Mouse (Mus musculus) hindbrain, embryonic 12.5 days (tissue): ENCODE measurements around the gene Rheb. TPM values are rescaled to one million over a fixed set of nuclear protein-coding genes. Genes with fewer than 3 reads are reported as not detected.
"Not testable (repeated sequence)": the region's sequence is repeated elsewhere in the genome, so short reads cannot be mapped to it uniquely, and the experiment has no call there.

ENCODE experiments used
- ATAC-seq: fragments of 200-750 bp; cut with Nextera tagmentation; 2 replicates; pipeline ENCODE4 v1.8.0; 2017; ENCODE audit warnings: moderate TSS enrichment; ENCODE audit not compliant: low FRiP score
- H3K27ac ChIP-seq: fragments of 300-500 bp; sonication (generic); 2 replicates; pipeline ENCODE4 v1.5.1; 2016; ENCODE audit warnings: mild to moderate bottlenecking
- H3K27me3 ChIP-seq: fragments of 300-500 bp; sonication (generic); 2 replicates; pipeline ENCODE4 v1.6.1; 2016; ENCODE audit warnings: mild to moderate bottlenecking
- H3K36me3 ChIP-seq: fragments of 300-500 bp; sonication (generic); 2 replicates; pipeline ENCODE4 v1.6.1; 2016; ENCODE audit warnings: mild to moderate bottlenecking
- H3K4me1 ChIP-seq: fragments of 300-500 bp; sonication (generic); 2 replicates; pipeline ENCODE4 v1.6.1; 2016
- H3K4me2 ChIP-seq: fragments of 300-500 bp; sonication (generic); replicated peaks from 2 replicates; pipeline ENCODE4 v1.6.1; 2016; ENCODE audit warnings: mild to moderate bottlenecking
- H3K4me3 ChIP-seq: fragments of 300-500 bp; sonication (generic); 2 replicates; pipeline ENCODE4 v1.5.1; 2016; ENCODE audit warnings: mild to moderate bottlenecking
- H3K9ac ChIP-seq: fragments of 300-500 bp; sonication (generic); 2 replicates; pipeline ENCODE4 v1.6.1; 2016; ENCODE audit warnings: mild to moderate bottlenecking, moderate library complexity
- H3K9me3 ChIP-seq: fragments of 300-500 bp; sonication (generic); replicated peaks from 2 replicates; pipeline ENCODE4 v1.6.1; 2016; ENCODE audit warnings: mild to moderate bottlenecking
- WGBS: fragments of 180-500 bp; shearing (Covaris S2); methylation state at CpG from one replicate; pipeline ENCODE4 v1.1.7; 2016; 5-methylcytosine and 5-hydroxymethylcytosine counted together
- polyA plus RNA-seq: library from polyadenylated mRNA; unstranded; fragments of >200 nt; fragmentation: Nextera tagmentation; extraction: Ambion mirVana; gene quantifications from 2 replicates; pipeline ENCODE4 v1.2.1, GENCODE M21; 2016

Rheb gene
- polyA plus RNA-seq, 1 experiment from 2014 or later, result 187 TPM

- Histone ChIP-seq H3K9ac (no peak overlapping the region), H3K9me3 (no peaks in the 10 kb centered on the region), H3K27me3 (no peaks in the 10 kb centered on the region), H3K27ac (no peak overlapping the region), H3K4me2 (no peak overlapping the region), H3K4me3 (no peak overlapping the region), H3K4me1 (no peaks in the 10 kb centered on the region), H3K36me3 (peaks cover 36% of the 10 kb centered on the region)
- ATAC-seq, result no peak
- 88% methylated on average over 9 of the region's 9 CpGs for WGBS
These were observed 19.1 kb upstream of the Rheb start for GRCm38 (mm10) chr5:24861449-24861930.

- Histone ChIP-seq H3K9me3 (no peaks in the 10 kb centered on the region), H3K4me3 (no peak overlapping the region), H3K27ac (no peak overlapping the region), H3K9ac (no peak overlapping the region), H3K4me2 (no peak overlapping the region), H3K27me3 (no peaks in the 10 kb centered on the region), H3K36me3 (peaks cover 30% of the 10 kb centered on the region), H3K4me1 (no peaks in the 10 kb centered on the region)
- WGBS, result 81% methylated on average over 13 of the region's 13 CpGs
- no peak for ATAC-seq
These were observed 18.4 kb upstream of the Rheb start for GRCm38 (mm10) chr5:24860635-24861448.

DNA sequence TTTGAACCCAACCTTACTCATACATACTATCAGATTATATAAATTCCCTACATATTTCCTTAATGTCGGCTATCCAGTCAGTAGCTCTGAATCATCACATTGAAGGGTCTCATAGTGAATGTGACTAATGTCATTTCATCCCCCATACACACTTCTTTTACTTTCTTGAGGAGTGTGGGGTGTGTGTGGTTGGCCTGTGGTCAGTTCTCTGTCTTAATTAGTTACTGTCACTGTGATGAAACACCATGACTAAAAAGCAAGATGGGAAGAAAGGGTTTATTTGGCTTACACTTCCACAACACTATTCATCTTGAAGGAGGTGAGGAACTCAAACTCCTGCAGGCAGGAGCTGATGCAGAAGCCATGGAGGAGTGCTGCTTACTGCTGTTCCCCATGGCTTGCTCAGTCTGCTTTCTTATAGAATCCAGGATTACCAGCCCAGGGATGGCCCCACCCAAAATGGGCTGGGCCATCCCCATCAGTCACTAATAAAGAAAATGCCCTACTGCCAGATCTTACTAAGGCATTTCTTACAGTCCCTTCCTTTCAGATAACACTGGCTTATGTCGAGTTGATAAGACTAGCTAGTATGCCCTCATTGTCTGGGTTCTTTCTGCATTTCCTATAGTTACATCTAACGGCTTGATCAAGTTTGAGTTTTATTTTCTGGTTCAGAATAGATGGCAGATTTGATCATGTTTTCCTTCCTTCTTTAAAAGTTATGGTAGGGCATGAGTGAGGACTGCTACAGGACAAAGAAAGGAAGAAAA, 17.5 kb upstream of the Rheb start:
- Histone ChIP-seq H3K4me3 (no peak overlapping the region), H3K4me2 (no peak overlapping the region), H3K9me3 (no peaks in the 10 kb centered on the region), H3K4me1 (no peaks in the 10 kb centered on the region), H3K27ac (no peak overlapping the region), H3K27me3 (no peaks in the 10 kb centered on the region), H3K9ac (no peak overlapping the region), H3K36me3 (peaks cover 28% of the 10 kb centered on the region)
- no peak for ATAC-seq
- WGBS, result 83% methylated on average over 3 of the region's 3 CpGs

- no peak overlapping the region for H3K9ac ChIP-seq
- no peak overlapping the region for H3K4me2 ChIP-seq
- H3K27me3 ChIP-seq, result no peaks in the 10 kb centered on the region
- H3K4me1 ChIP-seq, result no peaks in the 10 kb centered on the region
- no peaks in the 10 kb centered on the region for H3K9me3 ChIP-seq
- no peaks in the 10 kb centered on the region for H3K36me3 ChIP-seq
- H3K27ac ChIP-seq, result no peak overlapping the region
- WGBS, result 76% methylated on average over 3 of the region's 3 CpGs
- no peak overlapping the region for H3K4me3 ChIP-seq
- no peak for ATAC-seq
These were observed 12.6 kb upstream of the Rheb start for GRCm38 (mm10) chr5:24854827-24855600.

DNA sequence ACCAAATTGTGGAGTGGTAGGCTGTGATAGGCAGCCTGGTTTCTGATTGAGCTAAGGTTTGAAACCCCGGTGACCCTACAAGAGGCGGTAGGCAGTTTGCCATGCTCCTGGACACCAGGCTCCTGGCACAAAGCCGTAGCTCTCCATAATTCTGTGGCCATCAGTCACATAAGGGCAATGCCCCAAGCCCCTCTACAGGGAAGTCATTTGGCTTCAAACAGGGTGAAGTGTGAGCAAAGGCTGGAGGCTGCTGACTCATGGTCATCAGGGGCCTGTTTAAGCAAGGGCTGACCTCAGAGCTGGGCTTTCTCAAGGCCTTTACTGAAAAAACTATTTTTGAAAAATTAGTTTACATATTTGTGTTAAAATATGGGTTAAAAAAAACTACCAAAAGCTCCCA, 11.8 kb upstream of the Rheb start:
- no peak overlapping the region for H3K4me2 ChIP-seq
- no peaks in the 10 kb centered on the region for H3K9me3 ChIP-seq
- 82% methylated on average over 3 of the region's 3 CpGs for WGBS
- H3K4me1 ChIP-seq, result no peaks in the 10 kb centered on the region
- H3K9ac ChIP-seq, result no peak overlapping the region
- no peak overlapping the region for H3K27ac ChIP-seq
- no peak overlapping the region for H3K4me3 ChIP-seq
- no peak for ATAC-seq
- no peaks in the 10 kb centered on the region for H3K27me3 ChIP-seq
- no peaks in the 10 kb centered on the region for H3K36me3 ChIP-seq

- not testable (repeated sequence) for H3K4me3 ChIP-seq, ATAC-seq, H3K27me3 ChIP-seq, H3K9me3 ChIP-seq, H3K4me1 ChIP-seq, H3K4me2 ChIP-seq, H3K27ac ChIP-seq, H3K36me3 ChIP-seq, H3K9ac ChIP-seq
- 90% methylated on average over 14 of the region's 14 CpGs for WGBS
These were observed 5.8 kb upstream of the Rheb start for GRCm38 (mm10) chr5:24848261-24848660.

GRCm38 (mm10) chr5:24843841-24844240, 1.4 kb upstream of the Rheb start:
- peak overlapping the region; percentile 90; the same call in 1 of the 2 replicates for H3K4me2 ChIP-seq
- no peak for ATAC-seq
- no peak overlapping the region for H3K27ac ChIP-seq
- H3K4me1 ChIP-seq, result peaks cover 26% of the 10 kb centered on the region
- H3K4me3 ChIP-seq, result no peak overlapping the region
- no peak overlapping the region for H3K9ac ChIP-seq
- H3K9me3 ChIP-seq, result no peaks in the 10 kb centered on the region
- 93% methylated on average over 5 of the region's 5 CpGs for WGBS
- H3K27me3 ChIP-seq, result no peaks in the 10 kb centered on the region
- H3K36me3 ChIP-seq, result no peaks in the 10 kb centered on the region

- peak overlapping the region; percentile 96 for H3K4me3 ChIP-seq
- peak overlapping the region; percentile 90 for H3K4me2 ChIP-seq
- no peaks in the 10 kb centered on the region for H3K9me3 ChIP-seq
- ATAC-seq, result peak; percentile 38
- H3K4me1 ChIP-seq, result peaks cover 26% of the 10 kb centered on the region
- 2% methylated on average over 21 of the region's 21 CpGs for WGBS
- no peaks in the 10 kb centered on the region for H3K36me3 ChIP-seq
- no peaks in the 10 kb centered on the region for H3K27me3 ChIP-seq
- H3K27ac ChIP-seq, result peak overlapping the region; percentile 98
- H3K9ac ChIP-seq, result peak overlapping the region; percentile 67
These were observed 665 bp upstream of the Rheb start for GRCm38 (mm10) chr5:24843103-24843475.

DNA sequence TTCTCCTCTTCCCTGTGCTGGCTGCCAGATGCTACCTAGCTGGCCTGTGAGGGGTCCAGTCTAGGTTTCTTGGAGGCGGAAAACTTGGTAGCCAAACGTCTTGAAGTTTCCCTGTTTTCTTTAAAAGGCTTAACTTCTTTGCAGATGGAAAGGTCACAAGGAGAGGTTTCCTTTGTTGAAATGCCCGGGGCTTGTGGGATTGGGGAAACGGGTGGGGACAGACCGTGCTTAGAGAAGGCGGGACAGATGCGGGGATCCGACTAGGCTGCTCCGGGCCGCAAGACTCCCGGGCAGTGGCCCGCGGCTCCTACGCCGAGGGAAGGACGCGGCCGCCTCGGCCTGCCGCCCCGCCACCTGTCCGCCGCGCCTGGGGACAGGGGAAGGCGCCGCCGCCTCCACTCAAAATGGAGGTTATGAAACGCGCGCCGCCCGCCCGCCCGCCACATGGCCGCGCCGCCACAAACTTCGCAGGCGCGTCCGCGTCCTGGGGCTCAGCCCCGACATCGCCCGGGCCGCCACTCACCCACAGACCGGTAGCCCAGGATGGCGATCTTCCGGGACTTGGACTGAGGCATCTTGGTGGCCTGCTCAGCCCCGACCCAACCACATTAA, 656 bp downstream of the Rheb start:
- H3K4me1 ChIP-seq, result peaks cover 26% of the 10 kb centered on the region
- WGBS, result under 1% methylated on average over 40 of the region's 50 CpGs
- no peaks in the 10 kb centered on the region for H3K27me3 ChIP-seq
- peak overlapping the region; percentile 98 for H3K27ac ChIP-seq
- peak; percentile 15; the same call in 1 of the 2 replicates for ATAC-seq
- H3K4me2 ChIP-seq, result peak overlapping the region; percentile 69
- peak overlapping the region; percentile 96 for H3K4me3 ChIP-seq
- H3K9me3 ChIP-seq, result no peaks in the 10 kb centered on the region
- H3K9ac ChIP-seq, result peak overlapping the region; percentile 98
- H3K36me3 ChIP-seq, result no peaks in the 10 kb centered on the region

DNA sequence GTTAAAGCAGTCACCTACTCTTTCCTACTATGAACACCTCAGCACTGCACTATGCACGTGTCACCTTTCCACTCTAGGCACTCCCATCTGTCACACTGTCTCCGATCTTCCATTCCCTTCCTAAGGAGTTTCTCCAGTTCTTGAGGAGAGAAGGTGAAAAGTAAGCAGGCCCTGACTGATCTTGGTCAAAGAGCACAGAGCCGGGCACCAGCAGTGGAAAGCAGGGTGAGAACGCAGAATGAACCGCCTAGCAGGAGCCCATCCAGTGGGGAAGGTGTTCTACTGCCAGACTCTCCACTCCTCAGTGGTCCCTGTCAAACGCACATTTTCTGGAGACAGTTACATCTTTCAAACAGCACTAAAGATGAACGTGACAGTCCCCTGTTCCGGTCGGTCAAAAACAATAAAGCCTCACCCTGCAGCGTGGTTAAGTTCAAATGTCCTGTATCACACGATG, 1.4 kb downstream of the Rheb start:
- no peaks in the 10 kb centered on the region for H3K27me3 ChIP-seq
- 20% methylated on average over 11 of the region's 11 CpGs for WGBS
- H3K27ac ChIP-seq, result peak overlapping the region; percentile 98; the same call in 1 of the 2 replicates

DNA sequence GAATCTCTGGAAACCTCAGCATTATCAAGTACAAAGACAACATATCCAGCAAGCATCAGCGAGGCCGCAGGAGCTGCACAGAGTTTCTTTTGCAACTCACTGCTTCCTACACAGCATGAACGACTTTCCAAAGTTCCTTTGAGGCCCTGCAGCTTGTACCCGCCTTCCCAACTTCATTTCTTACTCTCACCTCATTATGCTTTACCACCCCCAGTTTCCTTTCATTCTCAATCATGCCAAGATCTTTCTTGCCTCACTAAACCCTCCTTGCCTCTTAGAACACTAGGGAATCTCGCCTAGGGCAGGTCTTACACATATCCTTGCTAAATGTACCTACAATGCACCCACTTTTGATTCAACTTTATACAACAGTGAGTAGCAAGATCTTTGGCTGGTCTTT, 7.9 kb downstream of the Rheb start:
- H3K27me3 ChIP-seq, result no peaks in the 10 kb centered on the region
- no peak overlapping the region for H3K9ac ChIP-seq
- no peak overlapping the region for H3K27ac ChIP-seq
- H3K9me3 ChIP-seq, result no peaks in the 10 kb centered on the region
- 81% methylated on average over 5 of the region's 5 CpGs for WGBS
- H3K36me3 ChIP-seq, result no peaks in the 10 kb centered on the region
- H3K4me1 ChIP-seq, result no peaks in the 10 kb centered on the region
- H3K4me2 ChIP-seq, result no peak overlapping the region
- ATAC-seq, result no peak
- H3K4me3 ChIP-seq, result no peak overlapping the region

More for the DNA sequence above, 1.4 kb downstream of the Rheb start:
- peaks cover 26% of the 10 kb centered on the region for H3K4me1 ChIP-seq
- no peaks in the 10 kb centered on the region for H3K36me3 ChIP-seq
- H3K4me2 ChIP-seq, result peak overlapping the region; percentile 69
- no peak for ATAC-seq
- no peaks in the 10 kb centered on the region for H3K9me3 ChIP-seq
- H3K4me3 ChIP-seq, result peak overlapping the region; percentile 96
- peak overlapping the region; percentile 98 for H3K9ac ChIP-seq
